Mouse (Mus musculus) cerebellum, adult 2 months (tissue): ENCODE results near the gene Gm43720. TPM values are rescaled to one million over a fixed set of nuclear protein-coding genes. Genes with fewer than 3 reads are reported as not detected.
A peak's percentile ranks its signal among the peaks of the same experiment; 100 is the strongest.

Experiments used
- DNase-seq, 2 experiments: peaks; one replicate each; pipeline ENCODE4 v3.0.0; 2021
- H3K27ac ChIP-seq: fragments of 200-500 bp; 2 replicates; pipeline ENCODE4 v1.5.1; 2012; ENCODE audit warnings: low read length, control low read depth, inconsistent platforms; ENCODE audit not compliant: insufficient read depth
- H3K27me3 ChIP-seq: fragments of 200-500 bp; 2 replicates; pipeline ENCODE4 v1.6.1; 2012; ENCODE audit warnings: inconsistent platforms, mild to moderate bottlenecking, low read length, moderate library complexity; ENCODE audit not compliant: control insufficient read depth, insufficient read depth
- H3K4me1 ChIP-seq: fragments of 200-500 bp; 2 replicates; pipeline ENCODE4 v1.6.1; 2011; ENCODE audit warnings: low read length; ENCODE audit not compliant: control insufficient read depth, insufficient read depth
- H3K4me3 ChIP-seq: fragments of 200-500 bp; replicated peaks from 2 replicates; pipeline ENCODE3; 2011; ENCODE audit warnings: mild to moderate bottlenecking, low read depth, low read length, control low read depth; ENCODE audit not compliant: insufficient read depth
- CTCF ChIP-seq: fragments of 200-500 bp; IDR thresholded peaks from 2 replicates; pipeline ENCODE4 v1.5.1; 2011; ENCODE audit warnings: low read depth, mild to moderate bottlenecking, control low read depth, low read length, moderate library complexity, borderline replicate concordance; ENCODE audit not compliant: insufficient read depth
- POLR2A ChIP-seq: fragments of 200-500 bp; IDR thresholded peaks from 2 replicates; pipeline ENCODE4 v1.6.1; 2011; ENCODE audit warnings: low read length, control low read depth, borderline replicate concordance; ENCODE audit not compliant: insufficient read depth
- WGBS: fragments of 180-500 bp; shearing (Covaris S2); methylation state at CpG from one replicate; pipeline ENCODE4 v1.1.7; 2018; 5-methylcytosine and 5-hydroxymethylcytosine counted together
- polyA plus RNA-seq: library from polyadenylated mRNA; depleted of rRNA; stranded (reverse); fragments of >200 nt; gene quantifications from 2 replicates; pipeline ENCODE4 v1.2.3, GENCODE M21; 2012; rRNA removed

Gene Gm43720
- polyA plus RNA-seq = 0.03 and 0.05 TPM in 2 replicates

DNA sequence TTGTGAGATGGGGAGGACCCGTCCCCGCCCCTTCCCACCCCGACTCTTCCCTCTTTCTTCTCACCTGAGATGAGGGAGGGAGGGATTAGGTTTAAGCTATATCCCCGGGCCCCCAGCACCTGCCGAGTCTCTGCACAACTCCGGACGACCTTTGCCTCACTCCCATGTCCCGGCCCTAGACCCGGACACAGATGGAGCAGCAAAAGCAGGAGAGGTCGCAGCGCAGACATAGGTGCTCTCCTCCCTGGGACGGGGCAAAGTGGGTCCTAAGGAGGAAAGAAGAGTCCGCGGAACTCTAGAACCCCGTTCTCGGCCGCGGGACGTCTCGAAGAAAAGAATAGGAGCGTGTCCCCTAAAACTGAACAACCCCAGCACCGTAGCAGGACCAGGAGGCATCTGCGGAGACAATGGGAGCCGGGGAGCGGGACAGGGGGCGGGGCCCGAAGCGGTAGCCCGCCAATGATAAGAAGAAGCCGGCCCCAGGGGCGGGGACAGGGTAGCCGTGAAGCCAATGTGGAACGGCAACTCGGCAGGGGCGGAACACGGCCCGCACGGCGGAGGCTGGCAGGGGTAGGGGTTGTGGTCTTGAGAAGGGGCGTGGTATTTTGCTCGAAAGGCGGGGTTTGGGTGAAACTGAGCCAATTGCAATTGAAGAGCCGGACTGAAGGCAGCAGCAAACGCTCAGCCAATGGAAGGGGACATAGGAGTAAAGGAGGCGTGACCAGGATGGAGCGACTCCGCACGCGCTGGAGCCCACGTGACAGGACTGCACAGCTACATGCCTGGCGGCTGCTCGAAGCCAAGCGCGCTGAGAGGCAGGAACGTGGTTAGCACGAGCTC, at the start of gene Gm43720, which contains the start of the genes Gpc2 and Stag3:
Gm43720 (minus strand) TSS at position 374 of the 840 bp plus-strand sequence.
Gpc2 (minus strand) TSS at position 421 of the 840 bp plus-strand sequence.
Stag3 (plus strand) TSS at position 656 of the 840 bp plus-strand sequence.
- H3K4me1 ChIP-seq = no peaks in the 10 kb centered on the region
- peak within 1 kb of the TSS; percentile 29 for H3K4me3 ChIP-seq
- TF ChIP-seq CTCF (no peak), POLR2A (no peak)
- peak; percentile 51 to 63 for DNase-seq
- no peak within 1 kb of the TSS for H3K27ac ChIP-seq
- under 1% methylated on average over 56 of the region's 56 CpGs for WGBS
- no peaks in the 10 kb centered on the region for H3K27me3 ChIP-seq

DNA sequence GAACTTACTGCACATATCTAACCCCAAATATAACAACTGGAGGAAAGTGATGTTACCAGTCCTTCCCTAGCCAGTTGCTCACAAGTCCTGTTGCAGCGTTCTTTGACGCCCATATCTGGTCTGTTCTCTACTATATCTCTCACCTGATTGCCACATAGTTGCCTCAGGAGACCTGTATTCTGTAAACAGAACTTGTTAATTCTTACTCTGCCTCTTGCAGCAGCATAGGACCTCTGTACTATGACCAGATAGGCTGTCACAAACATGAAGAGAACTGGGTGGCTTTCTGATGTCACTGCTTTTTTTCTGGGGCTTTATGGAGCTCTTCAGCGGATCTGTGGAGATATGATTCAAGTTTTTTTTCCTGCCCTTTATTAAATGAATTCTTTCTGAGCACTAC, 33.0 kb upstream of the Gm43720 start:
- H3K27me3 ChIP-seq = no peaks in the 10 kb centered on the region
- TF ChIP-seq POLR2A (no peak), CTCF (no peak)
- H3K27ac ChIP-seq = no peak overlapping the region
- H3K4me1 ChIP-seq = no peaks in the 10 kb centered on the region
- DNase-seq = no peak
- WGBS = 93% methylated on average over 3 of the region's 3 CpGs
- H3K4me3 ChIP-seq = no peak overlapping the region

DNA sequence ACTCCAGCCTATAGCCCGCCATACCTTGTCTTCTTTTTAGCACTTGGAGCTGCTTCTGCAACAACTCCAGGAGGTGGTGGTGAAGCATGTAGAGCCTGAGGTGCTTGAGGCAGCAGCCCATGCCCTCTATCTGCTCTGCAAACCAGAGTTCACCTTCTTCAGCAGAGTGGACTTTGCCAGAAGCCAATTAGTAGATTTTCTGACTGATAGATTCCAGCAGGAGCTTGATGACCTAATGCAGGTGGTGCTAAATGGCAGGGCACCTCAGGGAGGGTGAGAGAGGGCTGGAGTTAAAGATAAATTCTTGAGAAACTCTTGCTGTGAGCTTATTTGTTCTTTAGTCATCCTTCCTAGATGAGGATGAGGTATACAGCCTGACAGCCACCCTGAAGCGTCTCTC, 19.9 kb upstream of the Gm43720 start:
- 89% methylated on average over 2 of the region's 2 CpGs for WGBS
- Histone ChIP-seq H3K27me3 (no peaks in the 10 kb centered on the region), H3K4me1 (no peaks in the 10 kb centered on the region), H3K27ac (no peak overlapping the region), H3K4me3 (no peak overlapping the region)
- TF ChIP-seq POLR2A = no peak
- no peak for TF ChIP-seq CTCF
- DNase-seq = no peak

DNA sequence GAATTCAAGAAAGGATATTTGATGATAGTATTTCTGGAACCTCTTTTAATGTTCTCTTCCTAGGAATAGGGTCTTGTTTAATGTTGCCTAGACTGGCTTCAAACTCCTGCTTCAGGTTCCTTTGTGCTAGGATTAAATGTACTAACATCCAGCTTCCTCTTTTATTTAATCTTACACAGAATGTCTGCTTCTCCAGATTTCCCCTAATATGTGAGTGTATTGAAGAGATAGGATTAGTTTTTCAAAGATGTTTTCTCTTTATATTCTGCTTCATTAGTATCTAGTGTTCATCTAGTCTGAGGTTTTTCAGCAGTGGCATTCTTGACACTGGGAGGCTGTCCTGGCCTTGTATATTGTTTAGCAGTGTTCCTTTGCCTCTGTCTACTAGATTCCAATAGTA, 14.4 kb upstream of the Gm43720 start:
- DNase-seq = no peak
- H3K27ac ChIP-seq = no peak overlapping the region
- no peaks in the 10 kb centered on the region for H3K4me1 ChIP-seq
- TF ChIP-seq POLR2A = no peak
- no peak for TF ChIP-seq CTCF
- H3K27me3 ChIP-seq = no peaks in the 10 kb centered on the region
- H3K4me3 ChIP-seq = no peak overlapping the region

DNA sequence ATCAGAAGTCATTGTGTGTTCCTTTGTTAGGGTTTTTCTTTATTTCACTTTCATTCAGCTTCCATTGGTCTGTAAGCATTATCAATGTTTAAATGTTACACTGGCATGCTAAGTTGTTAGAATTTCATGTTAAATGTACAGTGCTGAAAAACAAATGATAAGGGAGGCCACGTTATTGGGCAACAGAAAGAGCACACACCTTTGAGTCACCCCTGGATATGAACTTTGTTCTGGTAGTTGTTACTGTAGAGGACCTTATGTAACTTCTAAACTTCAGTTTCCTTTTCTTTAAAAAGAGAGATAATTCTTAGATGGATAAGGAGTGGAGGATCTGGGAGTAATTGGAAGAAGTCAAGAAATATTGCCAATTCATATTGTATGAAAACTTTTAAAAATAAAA, 11.9 kb upstream of the Gm43720 start:
- H3K27ac ChIP-seq = no peak overlapping the region
- no peak for DNase-seq
- H3K27me3 ChIP-seq = no peaks in the 10 kb centered on the region
- WGBS = 75% methylated on average over 1 of the region's 1 CpGs
- H3K4me1 ChIP-seq = no peaks in the 10 kb centered on the region
- no peak overlapping the region for H3K4me3 ChIP-seq
- TF ChIP-seq CTCF = no peak
- TF ChIP-seq POLR2A = no peak

DNA sequence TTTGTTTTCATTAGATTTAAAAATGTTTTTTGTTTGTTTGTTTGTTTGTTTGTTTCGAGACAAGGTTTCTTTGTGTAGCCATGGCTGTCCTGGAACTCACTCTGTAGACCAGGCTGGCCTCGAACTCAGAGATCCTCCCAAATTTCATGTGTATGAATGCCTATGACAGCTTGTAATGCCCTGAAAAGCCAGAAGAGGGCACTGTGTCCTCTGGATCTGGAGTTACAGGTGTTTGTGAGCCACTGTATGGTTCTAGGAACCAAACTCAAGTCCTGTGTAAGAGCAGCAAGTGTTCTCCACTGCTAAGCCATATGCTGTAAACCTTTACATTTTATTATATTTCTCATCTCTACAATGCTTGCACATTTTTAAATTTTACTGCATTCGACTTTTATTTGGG, 8.1 kb upstream of the Gm43720 start:
- no peak overlapping the region for H3K4me3 ChIP-seq
- H3K27me3 ChIP-seq = no peaks in the 10 kb centered on the region
- 72% methylated on average over 3 of the region's 3 CpGs for WGBS
- no peak overlapping the region for H3K27ac ChIP-seq
- no peaks in the 10 kb centered on the region for H3K4me1 ChIP-seq
- DNase-seq = no peak
- TF ChIP-seq POLR2A = no peak
- no peak for TF ChIP-seq CTCF

DNA sequence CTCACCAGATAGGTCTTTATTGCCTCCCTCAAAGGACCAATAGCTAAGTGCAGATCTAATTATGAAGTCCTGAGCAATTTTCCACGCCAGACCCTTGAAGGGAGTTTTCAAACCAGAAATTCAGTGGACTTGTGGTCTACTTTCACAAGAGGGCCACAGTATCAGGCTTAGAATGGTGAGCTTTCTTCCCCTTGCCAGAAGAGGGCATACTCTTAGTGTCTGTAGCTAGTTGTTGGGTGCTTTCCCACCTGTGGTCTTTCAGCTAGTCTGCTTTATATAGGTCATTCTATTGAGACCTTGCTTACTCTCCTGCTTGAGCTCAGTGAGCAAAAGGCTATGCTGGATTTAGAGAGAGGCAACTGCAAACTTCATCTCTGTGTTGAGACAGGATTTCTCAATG, 3.8 kb upstream of the Gm43720 start:
- TF ChIP-seq POLR2A (no peak), CTCF (no peak)
- DNase-seq = no peak
- no peak overlapping the region for H3K27ac ChIP-seq
- no peaks in the 10 kb centered on the region for H3K27me3 ChIP-seq
- H3K4me1 ChIP-seq = no peaks in the 10 kb centered on the region
- H3K4me3 ChIP-seq = no peak overlapping the region
- 63% methylated on average over 1 of the region's 1 CpGs for WGBS

DNA sequence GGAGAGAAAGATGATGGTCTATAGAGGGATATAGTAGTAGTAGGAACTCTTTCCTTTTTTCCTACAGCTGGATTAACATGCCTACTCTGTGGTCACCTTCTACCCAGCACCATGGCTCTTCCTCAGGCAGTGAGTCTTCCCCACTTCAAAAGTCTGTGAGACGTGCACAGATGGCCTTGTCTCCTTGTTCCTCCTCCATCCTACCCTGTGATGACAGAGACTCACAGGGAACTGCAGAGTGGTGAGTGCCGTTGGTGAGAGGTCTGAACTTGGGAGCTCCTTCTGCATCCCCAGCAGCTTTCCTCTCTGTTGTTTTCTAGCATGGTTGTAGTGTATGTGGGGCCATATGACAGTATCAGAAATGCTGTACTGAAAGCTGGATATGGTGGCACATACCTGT, 2.0 kb upstream of the Gm43720 start:
- WGBS = 86% methylated on average over 2 of the region's 2 CpGs
- H3K27me3 ChIP-seq = no peaks in the 10 kb centered on the region
- no peak overlapping the region for H3K4me3 ChIP-seq
- TF ChIP-seq POLR2A = no peak
- no peak for TF ChIP-seq CTCF
- no peaks in the 10 kb centered on the region for H3K4me1 ChIP-seq
- H3K27ac ChIP-seq = no peak overlapping the region
- no peak for DNase-seq
